Mouse (Mus musculus) intestine, embryonic 16.5 days (tissue): ENCODE data around the gene Tsg101. TPM values are rescaled to one million over a fixed set of nuclear protein-coding genes. Genes with fewer than 3 reads are reported as not detected.
A peak's percentile ranks its signal among the peaks of the same experiment; 100 is the strongest.

ENCODE experiments used
- ATAC-seq: fragments of 200-750 bp; cut with Nextera tagmentation; 2 replicates; pipeline ENCODE4 v1.8.0; 2017; ENCODE audit warnings: moderate TSS enrichment, moderate library complexity
- H3K27ac ChIP-seq: fragments of 300-500 bp; sonication (generic); 2 replicates; pipeline ENCODE4 v1.5.1; 2014; ENCODE audit warnings: mild to moderate bottlenecking, low read length
- H3K27me3 ChIP-seq: fragments of 300-500 bp; sonication (generic); replicated peaks from 2 replicates; pipeline ENCODE4 v1.6.1; 2014; ENCODE audit warnings: low read length, control low read depth, mixed read lengths; ENCODE audit not compliant: control insufficient read depth, insufficient read depth
- H3K36me3 ChIP-seq: fragments of 300-500 bp; sonication (generic); 2 replicates; pipeline ENCODE4 v1.6.1; 2014; ENCODE audit warnings: low read length, control low read depth; ENCODE audit not compliant: control insufficient read depth, insufficient read depth
- H3K4me1 ChIP-seq: fragments of 300-500 bp; sonication (generic); 2 replicates; pipeline ENCODE4 v1.6.1; 2014; ENCODE audit warnings: low read length, control low read depth, mixed read lengths; ENCODE audit not compliant: control insufficient read depth, insufficient read depth
- H3K4me2 ChIP-seq: fragments of 300-500 bp; sonication (generic); 2 replicates; pipeline ENCODE4 v1.6.1; 2014; ENCODE audit warnings: low read depth, low read length, control low read depth
- H3K4me3 ChIP-seq: fragments of 300-500 bp; sonication (generic); 2 replicates; pipeline ENCODE4 v1.5.1; 2014; ENCODE audit warnings: mild to moderate bottlenecking, low read length
- H3K9ac ChIP-seq: fragments of 300-500 bp; sonication (generic); 2 replicates; pipeline ENCODE4 v1.6.1; 2014; ENCODE audit warnings: low read depth, low read length
- H3K9me3 ChIP-seq: fragments of 300-500 bp; sonication (generic); 2 replicates; pipeline ENCODE4 v1.6.1; 2016; ENCODE audit warnings: low read length, control low read depth; ENCODE audit not compliant: control insufficient read depth
- WGBS: fragments of 180-500 bp; shearing (Covaris S2); extraction: QIAGEN DNeasy Blood & Tissue Kit; methylation state at CpG from one replicate; pipeline ENCODE4 v1.1.7; 2014; 5-methylcytosine and 5-hydroxymethylcytosine counted together
- polyA plus RNA-seq: library from polyadenylated mRNA; unstranded; fragments of >200 nt; fragmentation: Nextera tagmentation; extraction: Ambion mirVana; gene quantifications from 2 replicates; pipeline ENCODE4 v1.2.1, GENCODE M21; 2015

Tsg101 gene
- polyA plus RNA-seq, 1 experiment from 2014 or later = 128 TPM

- H3K9ac ChIP-seq = no peak overlapping the region
- 86% methylated on average over 9 of the region's 9 CpGs for WGBS
- no peaks in the 10 kb centered on the region for H3K9me3 ChIP-seq
- H3K27me3 ChIP-seq = no peaks in the 10 kb centered on the region
- H3K36me3 ChIP-seq = peaks cover 35% of the 10 kb centered on the region
- no peak overlapping the region for H3K4me2 ChIP-seq
- no peak overlapping the region for H3K27ac ChIP-seq
- no peak overlapping the region for H3K4me3 ChIP-seq
- H3K4me1 ChIP-seq = 0 out of 2 replicates have a peak, but pooled peaks cover 5% of the 10 kb centered on the region
- no peak for ATAC-seq
Observed at GRCm38 (mm10) chr7:46853365-46853764, 66.4 kb downstream of the Tsg101 start.

- 92% methylated on average over 1 of the region's 1 CpGs for WGBS
- peaks cover 35% of the 10 kb centered on the region for H3K36me3 ChIP-seq
- H3K9me3 ChIP-seq = no peaks in the 10 kb centered on the region
- ATAC-seq = no peak
- no peak overlapping the region for H3K4me3 ChIP-seq
- 0 out of 2 replicates have a peak, but pooled peaks cover 5% of the 10 kb centered on the region for H3K4me1 ChIP-seq
- H3K4me2 ChIP-seq = no peak overlapping the region
- H3K27ac ChIP-seq = no peak overlapping the region
- no peaks in the 10 kb centered on the region for H3K27me3 ChIP-seq
- H3K9ac ChIP-seq = no peak overlapping the region
Observed at GRCm38 (mm10) chr7:46852666-46853065, 67.1 kb downstream of the Tsg101 start.

GRCm38 (mm10) chr7:46851026-46851425, 68.7 kb downstream of the Tsg101 start:
- Histone ChIP-seq H3K27ac (no peak overlapping the region), H3K27me3 (no peaks in the 10 kb centered on the region), H3K9ac (no peak overlapping the region), H3K4me2 (no peak overlapping the region), H3K9me3 (no peaks in the 10 kb centered on the region), H3K4me3 (no peak overlapping the region), H3K4me1 (peaks cover 7% of the 10 kb centered on the region; the same call in 1 of the 2 replicates), H3K36me3 (peaks cover 35% of the 10 kb centered on the region)
- ATAC-seq = no peak
- WGBS = 70% methylated on average over 7 of the region's 7 CpGs

- WGBS = 82% methylated on average over 5 of the region's 5 CpGs
- Histone ChIP-seq H3K4me1 (peaks cover 14% of the 10 kb centered on the region), H3K4me3 (no peak overlapping the region), H3K9ac (no peak overlapping the region), H3K4me2 (no peak overlapping the region), H3K9me3 (no peaks in the 10 kb centered on the region), H3K36me3 (peaks cover 34% of the 10 kb centered on the region), H3K27me3 (no peaks in the 10 kb centered on the region), H3K27ac (no peak overlapping the region)
- no peak for ATAC-seq
Observed at GRCm38 (mm10) chr7:46849287-46849686, 70.5 kb downstream of the Tsg101 start.

GRCm38 (mm10) chr7:46846486-46847244, 73.1 kb downstream of the Tsg101 start:
- WGBS = under 1% methylated on average over 28 of the region's 28 CpGs
- Histone ChIP-seq H3K36me3 (peaks cover 14% of the 10 kb centered on the region), H3K4me1 (peaks cover 16% of the 10 kb centered on the region), H3K9me3 (no peaks in the 10 kb centered on the region), H3K4me2 (peak overlapping the region; percentile 84), H3K4me3 (peak overlapping the region; percentile 96), H3K27ac (peak overlapping the region; percentile 98), H3K27me3 (no peaks in the 10 kb centered on the region), H3K9ac (peak overlapping the region; percentile 100)
- ATAC-seq = peak; percentile 37

- no peaks in the 10 kb centered on the region for H3K27me3 ChIP-seq
- peaks cover 19% of the 10 kb centered on the region for H3K4me1 ChIP-seq
- H3K36me3 ChIP-seq = peaks cover 8% of the 10 kb centered on the region
- peak overlapping the region; percentile 100 for H3K9ac ChIP-seq
- H3K4me2 ChIP-seq = peak overlapping the region; percentile 84
- 0% methylated on average over 36 of the region's 36 CpGs for WGBS
- peak overlapping the region; percentile 96 for H3K4me3 ChIP-seq
- peak; percentile 34 for ATAC-seq
- H3K27ac ChIP-seq = peak overlapping the region; percentile 98
- no peaks in the 10 kb centered on the region for H3K9me3 ChIP-seq
Observed at GRCm38 (mm10) chr7:46845978-46846485, 73.7 kb downstream of the Tsg101 start.

- H3K4me2 ChIP-seq = peak overlapping the region; percentile 84
- WGBS = under 1% methylated on average over 51 of the region's 51 CpGs
- H3K9ac ChIP-seq = peak overlapping the region; percentile 100
- ATAC-seq = peak; percentile 90
- H3K4me3 ChIP-seq = peak overlapping the region; percentile 96
- peaks cover 5% of the 10 kb centered on the region for H3K36me3 ChIP-seq
- peak overlapping the region; percentile 98 for H3K27ac ChIP-seq
- H3K4me1 ChIP-seq = peaks cover 23% of the 10 kb centered on the region
- H3K27me3 ChIP-seq = no peaks in the 10 kb centered on the region
- H3K9me3 ChIP-seq = no peaks in the 10 kb centered on the region
Observed at GRCm38 (mm10) chr7:46845211-46845977, 74.4 kb downstream of the Tsg101 start.

- no peak for ATAC-seq
- peaks cover 37% of the 10 kb centered on the region for H3K4me1 ChIP-seq
- no peaks in the 10 kb centered on the region for H3K27me3 ChIP-seq
- no peaks in the 10 kb centered on the region for H3K9me3 ChIP-seq
- 87% methylated on average over 4 of the region's 4 CpGs for WGBS
- H3K4me3 ChIP-seq = no peak overlapping the region
- no peak overlapping the region for H3K4me2 ChIP-seq
- no peak overlapping the region for H3K9ac ChIP-seq
- H3K27ac ChIP-seq = no peak overlapping the region
- H3K36me3 ChIP-seq = no peaks in the 10 kb centered on the region; the same call in 1 of the 2 replicates
Observed at GRCm38 (mm10) chr7:46843576-46843975, 76.2 kb downstream of the Tsg101 start.

- WGBS = 33% methylated on average over 5 of the region's 5 CpGs
- Histone ChIP-seq H3K36me3 (no peaks in the 10 kb centered on the region), H3K27ac (no peak overlapping the region), H3K9me3 (no peaks in the 10 kb centered on the region), H3K4me1 (peaks cover 46% of the 10 kb centered on the region), H3K9ac (no peak overlapping the region), H3K4me2 (no peak overlapping the region), H3K27me3 (no peaks in the 10 kb centered on the region), H3K4me3 (no peak overlapping the region)
- ATAC-seq = no peak
Observed at GRCm38 (mm10) chr7:46842278-46842677, 77.5 kb downstream of the Tsg101 start.
